Mouse (Mus musculus) heart, postnatal 0 days (tissue): ENCODE results near the gene Dcaf12l2. TPM values are rescaled to one million over a fixed set of nuclear protein-coding genes. Genes with fewer than 3 reads are reported as not detected.

Experiments used
- ATAC-seq: fragments of 200-750 bp; cut with Nextera tagmentation; 2 replicates; pipeline ENCODE4 v1.8.0; 2017; ENCODE audit warnings: low read depth, moderate number of reproducible peaks, moderate library complexity; ENCODE audit not compliant: insufficient read depth
- DNase-seq: peaks from one replicate; pipeline ENCODE4 v3.0.0-alpha.2; 2016; ENCODE audit warnings: low spot score
- H3K27ac ChIP-seq: fragments of 300-500 bp; sonication (generic); 2 replicates; pipeline ENCODE4 v1.5.1; 2014; ENCODE audit warnings: low read depth, mild to moderate bottlenecking
- H3K27me3 ChIP-seq: fragments of 300-500 bp; sonication (generic); 2 replicates; pipeline ENCODE4 v1.6.1; 2014; ENCODE audit warnings: low read length, mixed read lengths; ENCODE audit not compliant: control insufficient read depth, insufficient read depth
- H3K36me3 ChIP-seq: fragments of 300-500 bp; sonication (generic); replicated peaks from 2 replicates; pipeline ENCODE4 v1.6.1; 2014; ENCODE audit warnings: low read length, mixed read lengths; ENCODE audit not compliant: control insufficient read depth, insufficient read depth
- H3K4me1 ChIP-seq: fragments of 300-500 bp; sonication (generic); 2 replicates; pipeline ENCODE4 v1.6.1; 2014; ENCODE audit warnings: antibody characterized with exemption; ENCODE audit not compliant: control insufficient read depth, insufficient read depth
- H3K4me2 ChIP-seq: fragments of 300-500 bp; sonication (generic); 2 replicates; pipeline ENCODE4 v1.6.1; 2014; ENCODE audit warnings: low read depth, mild to moderate bottlenecking, low read length, moderate library complexity
- H3K4me3 ChIP-seq: fragments of 300-500 bp; sonication (generic); 2 replicates; pipeline ENCODE4 v1.5.1; 2014; ENCODE audit warnings: low read depth, low read length
- H3K9ac ChIP-seq: fragments of 300-500 bp; sonication (generic); replicated peaks from 2 replicates; pipeline ENCODE4 v1.6.1; 2014; ENCODE audit warnings: low read depth, low read length, mixed read lengths
- H3K9me3 ChIP-seq: fragments of 300-500 bp; sonication (generic); replicated peaks from 2 replicates; pipeline ENCODE4 v1.6.1; 2016; ENCODE audit warnings: low read length; ENCODE audit not compliant: control insufficient read depth
- CTCF ChIP-seq: IDR thresholded peaks from 2 replicates; pipeline ENCODE4 v1.5.1; 2016; ENCODE audit warnings: antibody characterized with exemption, control low read depth, low read depth
- EP300 ChIP-seq: IDR thresholded peaks from 2 replicates; pipeline ENCODE4 v1.6.1; 2016; ENCODE audit warnings: antibody characterized with exemption, low read depth
- WGBS: fragments of 180-500 bp; shearing (Covaris S2); extraction: QIAGEN DNeasy Blood & Tissue Kit; methylation state at CpG from one replicate; pipeline ENCODE4 v1.1.7; 2014; 5-methylcytosine and 5-hydroxymethylcytosine counted together
- polyA plus RNA-seq: library from polyadenylated mRNA; unstranded; fragments of >200 nt; fragmentation: Nextera tagmentation; extraction: Ambion mirVana; gene quantifications from 2 replicates; pipeline ENCODE4 v1.2.1, GENCODE M21; 2015
- total RNA-seq: library from RNA; depleted of rRNA; stranded (reverse); fragments of >200 nt; gene quantifications from 2 replicates; pipeline ENCODE4 v1.2.3, GENCODE M21; 2014; ENCODE audit warnings: low replicate concordance; rRNA removed

Gene Dcaf12l2
- total RNA-seq (0.08 and 0.27 TPM in 2 replicates), polyA plus RNA-seq (0.29 and 0.30 TPM in 2 replicates)

- peak within 1 kb of the TSS; percentile 50 for H3K4me3 ChIP-seq
- H3K9me3 ChIP-seq: no peaks in the 10 kb centered on the region
- H3K9ac ChIP-seq: no peak within 1 kb of the TSS
- DNase-seq (peak; percentile 6), ATAC-seq (peak; percentile 55)
- no peaks in the 10 kb centered on the region for H3K36me3 ChIP-seq
- TF ChIP-seq CTCF: no peak
- no peak for TF ChIP-seq EP300
- no peak within 1 kb of the TSS for H3K27ac ChIP-seq
- H3K4me1 ChIP-seq: no peaks in the 10 kb centered on the region
- 19% methylated on average over 51 of the region's 57 CpGs for WGBS
- no peaks in the 10 kb centered on the region for H3K27me3 ChIP-seq
- H3K4me2 ChIP-seq: peak within 1 kb of the TSS; percentile 82
Measured at GRCm38 (mm10) chrX:44367646-44368521, at the start of gene Dcaf12l2. Dcaf12l2 (minus strand) TSS chrX:44368342.

DNA sequence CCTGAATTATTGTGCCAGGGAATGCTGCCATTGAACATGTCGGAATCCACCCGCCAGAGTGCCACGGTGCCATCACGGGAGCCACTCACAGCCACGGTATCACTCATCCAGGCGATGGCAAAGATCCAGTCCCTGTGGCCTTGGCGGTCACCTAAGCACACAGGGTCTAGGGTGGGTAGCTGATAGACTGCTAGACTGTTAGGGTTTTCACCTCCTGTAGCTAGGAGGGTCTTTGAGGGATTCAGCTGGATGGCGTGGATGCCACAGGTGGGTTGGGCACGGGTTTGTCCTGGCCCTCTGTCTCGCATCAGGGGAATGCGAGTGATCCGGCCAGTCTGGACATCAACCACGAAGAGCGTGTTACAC lies 879 bp downstream of the Dcaf12l2 start:
- ATAC-seq (0 out of 2 replicates have a peak, but pooled peaks have one; percentile 20), DNase-seq (no peak)
- Histone ChIP-seq H3K36me3 (no peaks in the 10 kb centered on the region), H3K27me3 (no peaks in the 10 kb centered on the region), H3K9me3 (no peaks in the 10 kb centered on the region), H3K27ac (no peak overlapping the region), H3K9ac (no peak overlapping the region), H3K4me3 (peak overlapping the region; percentile 50), H3K4me2 (peak overlapping the region; percentile 82), H3K4me1 (no peaks in the 10 kb centered on the region)
- 63% methylated on average over 14 of the region's 14 CpGs for WGBS
- no peak for TF ChIP-seq CTCF
